Mouse (Mus musculus) stomach, postnatal 0 days (tissue): ENCODE measurements at regions not wholly inside any gene's neighbourhood (a gene's known extent, or its start where the extent isn't known, plus 50 kb on each side); places are given as distances from the start of the nearest gene placed in this dataset.

ENCODE experiments used
- ATAC-seq: fragments of 200-750 bp; cut with Nextera tagmentation; 2 replicates; pipeline ENCODE4 v1.8.0; 2017; ENCODE audit not compliant: low FRiP score, low TSS enrichment
- DNase-seq: peaks from one replicate; pipeline ENCODE4 v3.0.0-alpha.2; 2016; ENCODE audit warnings: low spot score
- H3K27ac ChIP-seq: fragments of 300-500 bp; sonication (generic); replicated peaks from 2 replicates; pipeline ENCODE4 v1.5.1; 2014; ENCODE audit warnings: mild to moderate bottlenecking, control low read depth
- H3K27me3 ChIP-seq: fragments of 300-500 bp; sonication (generic); 2 replicates; pipeline ENCODE4 v1.6.1; 2014; ENCODE audit warnings: low read length; ENCODE audit not compliant: control insufficient read depth, insufficient read depth
- H3K36me3 ChIP-seq: fragments of 300-500 bp; sonication (generic); 2 replicates; pipeline ENCODE4 v1.6.1; 2014; ENCODE audit warnings: low read length, mixed read lengths; ENCODE audit not compliant: control insufficient read depth, insufficient read depth
- H3K4me1 ChIP-seq: fragments of 300-500 bp; sonication (generic); replicated peaks from 2 replicates; pipeline ENCODE4 v1.6.1; 2014; ENCODE audit warnings: antibody characterized with exemption; ENCODE audit not compliant: control insufficient read depth, insufficient read depth
- H3K4me2 ChIP-seq: fragments of 300-500 bp; sonication (generic); replicated peaks from 2 replicates; pipeline ENCODE4 v1.6.1; 2014; ENCODE audit warnings: low read depth, mild to moderate bottlenecking, control low read depth, moderate library complexity
- H3K4me3 ChIP-seq: fragments of 300-500 bp; sonication (generic); 2 replicates; pipeline ENCODE4 v1.5.1; 2014; ENCODE audit warnings: low read depth, low read length, control low read depth
- H3K9ac ChIP-seq: fragments of 300-500 bp; sonication (generic); 2 replicates; pipeline ENCODE4 v1.6.1; 2014; ENCODE audit warnings: mild to moderate bottlenecking, low read length, control low read depth, mixed read lengths
- H3K9me3 ChIP-seq: fragments of 300-500 bp; sonication (generic); 2 replicates; pipeline ENCODE4 v1.6.1; 2016; ENCODE audit warnings: low read length; ENCODE audit not compliant: control insufficient read depth
- CTCF ChIP-seq: IDR thresholded peaks from 2 replicates; pipeline ENCODE4 v1.5.1; 2016; ENCODE audit warnings: antibody characterized with exemption, low read depth, mild to moderate bottlenecking, moderate library complexity
- EP300 ChIP-seq: optimal IDR thresholded peaks from 2 replicates; pipeline ENCODE3; 2016; ENCODE audit warnings: antibody characterized with exemption
- WGBS: fragments of 180-500 bp; shearing (Covaris S2); extraction: QIAGEN DNeasy Blood & Tissue Kit; methylation state at CpG from one replicate; pipeline ENCODE4 v1.1.7; 2014; 5-methylcytosine and 5-hydroxymethylcytosine counted together

GRCm38 (mm10) chr17:65105622-65106021 lies 269.8 kb upstream of the 4930583I09Rik start:
- no peak for TF ChIP-seq CTCF
- TF ChIP-seq EP300 = no peak
- no peaks in the 10 kb centered on the region for H3K4me1 ChIP-seq
- DNase-seq (no peak), ATAC-seq (no peak)
- H3K4me2 ChIP-seq = no peak overlapping the region
- H3K36me3 ChIP-seq = no peaks in the 10 kb centered on the region
- no peak overlapping the region for H3K4me3 ChIP-seq
- no peak overlapping the region for H3K9ac ChIP-seq
- no peak overlapping the region for H3K27ac ChIP-seq
- H3K27me3 ChIP-seq = no peaks in the 10 kb centered on the region
- no peaks in the 10 kb centered on the region for H3K9me3 ChIP-seq
- 89% methylated on average over 2 of the region's 2 CpGs for WGBS

- ATAC-seq = no peak
- no peaks in the 10 kb centered on the region for H3K27me3 ChIP-seq
- no peaks in the 10 kb centered on the region for H3K36me3 ChIP-seq
- TF ChIP-seq CTCF (no peak), EP300 (no peak)
- no peak overlapping the region for H3K9ac ChIP-seq
- no peak for DNase-seq
- no peak overlapping the region for H3K27ac ChIP-seq
- no peaks in the 10 kb centered on the region for H3K4me1 ChIP-seq
- no peak overlapping the region for H3K4me2 ChIP-seq
- no peaks in the 10 kb centered on the region for H3K9me3 ChIP-seq
- no peak overlapping the region for H3K4me3 ChIP-seq
- 57% methylated on average over 6 of the region's 6 CpGs for WGBS
Observed at GRCm38 (mm10) chr17:65101157-65101556, 265.3 kb upstream of the 4930583I09Rik start.

- H3K27me3 ChIP-seq = no peaks in the 10 kb centered on the region
- ATAC-seq = no peak
- H3K27ac ChIP-seq = no peak overlapping the region
- no peak for TF ChIP-seq EP300
- TF ChIP-seq CTCF = no peak
- no peak overlapping the region for H3K4me3 ChIP-seq
- 86% methylated on average over 8 of the region's 8 CpGs for WGBS
- H3K36me3 ChIP-seq = no peaks in the 10 kb centered on the region
- no peaks in the 10 kb centered on the region for H3K4me1 ChIP-seq
- H3K9ac ChIP-seq = no peak overlapping the region
- no peaks in the 10 kb centered on the region for H3K9me3 ChIP-seq
- H3K4me2 ChIP-seq = no peak overlapping the region
- DNase-seq = no peak
Observed at GRCm38 (mm10) chr17:65082249-65082648, 246.4 kb upstream of the 4930583I09Rik start.

DNA sequence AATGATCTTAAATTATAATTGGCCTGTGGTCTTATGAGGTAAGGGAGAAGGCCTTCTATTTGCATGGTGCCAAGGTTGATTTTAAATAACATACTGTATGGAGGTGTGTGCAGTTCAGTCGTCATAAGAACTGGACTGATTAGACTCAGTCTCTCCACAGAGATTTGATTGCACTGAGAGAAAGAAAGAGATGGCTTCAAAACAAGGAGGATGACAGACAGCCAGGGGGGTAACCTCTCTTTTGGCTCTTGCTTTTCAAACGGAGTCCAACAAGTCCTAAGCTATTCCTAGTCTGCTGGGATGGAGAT lies 245.9 kb upstream of the 4930583I09Rik start:
- H3K27me3 ChIP-seq = no peaks in the 10 kb centered on the region
- no peaks in the 10 kb centered on the region for H3K36me3 ChIP-seq

DNA sequence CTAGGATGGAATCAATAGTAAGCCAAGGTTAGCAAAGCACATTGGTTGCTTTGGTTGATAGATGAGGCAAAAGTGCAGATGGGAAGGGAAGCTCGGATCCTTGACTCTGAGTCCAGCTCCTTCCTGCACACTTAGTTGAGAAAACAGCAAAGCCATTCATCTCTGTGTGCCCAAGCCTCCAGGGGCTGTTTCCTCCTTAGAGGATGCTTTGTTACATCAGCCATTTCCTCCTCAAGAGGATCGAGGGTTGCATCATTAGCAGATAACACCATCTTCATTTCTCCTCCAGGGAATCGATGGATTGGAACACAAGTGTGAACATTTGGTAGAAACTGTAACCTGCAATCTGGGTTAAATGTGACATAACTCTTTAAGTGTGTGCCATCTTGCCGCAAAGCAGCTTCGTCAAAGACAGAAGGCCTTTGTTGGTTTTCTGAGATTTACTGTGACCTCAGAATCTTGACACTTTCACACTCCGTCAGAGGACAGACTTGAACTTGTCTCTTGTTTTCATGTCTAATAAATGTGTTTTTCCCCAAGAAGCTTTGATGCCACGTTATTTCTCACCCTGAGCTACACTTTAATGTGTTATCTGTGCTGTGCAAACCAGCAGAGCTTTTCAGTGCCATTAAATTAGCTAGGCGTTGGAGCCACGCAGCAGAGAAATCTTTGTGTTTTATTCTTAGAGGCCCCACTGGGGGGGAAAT lies 245.4 kb upstream of the 4930583I09Rik start:
- no peak overlapping the region for H3K4me3 ChIP-seq
- no peak overlapping the region for H3K27ac ChIP-seq
- H3K9me3 ChIP-seq = no peaks in the 10 kb centered on the region
- H3K4me1 ChIP-seq = no peaks in the 10 kb centered on the region
- DNase-seq (no peak), ATAC-seq (no peak)
- no peak for TF ChIP-seq CTCF
- no peak for TF ChIP-seq EP300
- 75% methylated on average over 9 of the region's 9 CpGs for WGBS
- no peak overlapping the region for H3K9ac ChIP-seq
- no peak overlapping the region for H3K4me2 ChIP-seq
- no peaks in the 10 kb centered on the region for H3K36me3 ChIP-seq
- H3K27me3 ChIP-seq = no peaks in the 10 kb centered on the region

More for the DNA sequence above, 245.9 kb upstream of the 4930583I09Rik start:
- DNase-seq (no peak), ATAC-seq (no peak)
- H3K9me3 ChIP-seq = no peaks in the 10 kb centered on the region
- no peak overlapping the region for H3K4me2 ChIP-seq
- 68% methylated on average over 2 of the region's 2 CpGs for WGBS
- no peak for TF ChIP-seq EP300
- no peak for TF ChIP-seq CTCF
- no peak overlapping the region for H3K9ac ChIP-seq
- H3K27ac ChIP-seq = no peak overlapping the region
- no peaks in the 10 kb centered on the region for H3K4me1 ChIP-seq
- H3K4me3 ChIP-seq = no peak overlapping the region

GRCm38 (mm10) chr17:65074878-65075277 lies 239.0 kb upstream of the 4930583I09Rik start:
- H3K9me3 ChIP-seq = no peaks in the 10 kb centered on the region
- H3K27me3 ChIP-seq = no peaks in the 10 kb centered on the region
- no peak overlapping the region for H3K27ac ChIP-seq
- no peaks in the 10 kb centered on the region for H3K4me1 ChIP-seq
- no peaks in the 10 kb centered on the region for H3K36me3 ChIP-seq
- TF ChIP-seq CTCF (no peak), EP300 (no peak)
- H3K4me2 ChIP-seq = no peak overlapping the region
- no peak overlapping the region for H3K9ac ChIP-seq
- H3K4me3 ChIP-seq = no peak overlapping the region
- no peak for ATAC-seq
- DNase-seq = no peak
- WGBS = 92% methylated on average over 4 of the region's 4 CpGs
